Mouse (Mus musculus) midbrain, embryonic 16.5 days (tissue): Measurements from ENCODE around the gene Pwp2. TPM values are rescaled to one million over a fixed set of nuclear protein-coding genes. Genes with fewer than 3 reads are reported as not detected.
A peak's percentile ranks its signal among the peaks of the same experiment; 100 is the strongest.

ENCODE experiments used
- ATAC-seq: fragments of 200-750 bp; cut with Nextera tagmentation; 2 replicates; pipeline ENCODE4 v1.8.0; 2017; ENCODE audit warnings: moderate TSS enrichment
- H3K27ac ChIP-seq: fragments of 300-500 bp; sonication (generic); 2 replicates; pipeline ENCODE4 v1.5.1; 2014; ENCODE audit warnings: mild to moderate bottlenecking, low read length, mixed read lengths
- H3K27me3 ChIP-seq: fragments of 300-500 bp; sonication (generic); 2 replicates; pipeline ENCODE4 v1.6.1; 2014; ENCODE audit warnings: low read depth, low read length, mixed read lengths; ENCODE audit not compliant: control insufficient read depth, insufficient read depth
- H3K36me3 ChIP-seq: fragments of 300-500 bp; sonication (generic); 2 replicates; pipeline ENCODE4 v1.6.1; 2014; ENCODE audit warnings: mild to moderate bottlenecking, low read length, moderate library complexity, mixed read lengths; ENCODE audit not compliant: control insufficient read depth, insufficient read depth
- H3K4me1 ChIP-seq: fragments of 300-500 bp; sonication (generic); 2 replicates; pipeline ENCODE4 v1.6.1; 2014; ENCODE audit warnings: mild to moderate bottlenecking, low read length, mixed read lengths; ENCODE audit not compliant: control insufficient read depth, insufficient read depth
- H3K4me2 ChIP-seq: fragments of 300-500 bp; sonication (generic); 2 replicates; pipeline ENCODE4 v1.6.1; 2014; ENCODE audit warnings: mild to moderate bottlenecking, low read length, mixed read lengths
- H3K4me3 ChIP-seq: fragments of 300-500 bp; sonication (generic); 2 replicates; pipeline ENCODE4 v1.5.1; 2014; ENCODE audit warnings: low read depth, mild to moderate bottlenecking, low read length, moderate library complexity, mixed read lengths
- H3K9ac ChIP-seq: fragments of 300-500 bp; sonication (generic); 2 replicates; pipeline ENCODE4 v1.6.1; 2014; ENCODE audit warnings: low read depth, low read length, mixed read lengths
- H3K9me3 ChIP-seq: fragments of 300-500 bp; sonication (generic); replicated peaks from 2 replicates; pipeline ENCODE4 v1.6.1; 2014; ENCODE audit warnings: mild to moderate bottlenecking, low read length, mixed read lengths; ENCODE audit not compliant: control insufficient read depth, poor library complexity, severe bottlenecking
- WGBS: fragments of 180-500 bp; shearing (Covaris S2); extraction: QIAGEN DNeasy Blood & Tissue Kit; methylation state at CpG from one replicate; pipeline ENCODE4 v1.1.7; 2014; 5-methylcytosine and 5-hydroxymethylcytosine counted together
- polyA plus RNA-seq: library from polyadenylated mRNA; unstranded; fragments of >200 nt; fragmentation: Nextera tagmentation; extraction: Ambion mirVana; gene quantifications from 2 replicates; pipeline ENCODE4 v1.2.1, GENCODE M21; 2015

Gene Pwp2
- polyA plus RNA-seq, 1 experiment from 2014 or later: 19.0 TPM

GRCm38 (mm10) chr10:78167775-78168174 is 17.2 kb downstream of the Pwp2 start:
- Histone ChIP-seq H3K36me3 (peaks cover 33% of the 10 kb centered on the region), H3K4me2 (no peak overlapping the region), H3K27me3 (no peaks in the 10 kb centered on the region), H3K27ac (no peak overlapping the region), H3K9me3 (no peaks in the 10 kb centered on the region), H3K9ac (no peak overlapping the region), H3K4me1 (peaks cover 17% of the 10 kb centered on the region), H3K4me3 (no peak overlapping the region)
- no peak for ATAC-seq

GRCm38 (mm10) chr10:78167333-78167732 is 17.6 kb downstream of the Pwp2 start:
- no peak overlapping the region for H3K4me3 ChIP-seq
- H3K4me2 ChIP-seq: no peak overlapping the region
- WGBS: 85% methylated on average over 7 of the region's 7 CpGs
- peaks cover 33% of the 10 kb centered on the region for H3K36me3 ChIP-seq
- 0 out of 2 replicates have a peak overlapping the region, but pooled peaks have one; percentile 18 for H3K9ac ChIP-seq
- H3K9me3 ChIP-seq: no peaks in the 10 kb centered on the region
- no peak overlapping the region for H3K27ac ChIP-seq
- no peak for ATAC-seq
- no peaks in the 10 kb centered on the region for H3K27me3 ChIP-seq
- H3K4me1 ChIP-seq: peaks cover 17% of the 10 kb centered on the region

- ATAC-seq: no peak
- H3K4me2 ChIP-seq: no peak overlapping the region
- H3K9ac ChIP-seq: no peak overlapping the region
- H3K4me1 ChIP-seq: peaks cover 16% of the 10 kb centered on the region
- H3K27me3 ChIP-seq: no peaks in the 10 kb centered on the region
- H3K4me3 ChIP-seq: no peak overlapping the region
- H3K27ac ChIP-seq: no peak overlapping the region
- 93% methylated on average over 21 of the region's 21 CpGs for WGBS
- H3K9me3 ChIP-seq: no peaks in the 10 kb centered on the region
- H3K36me3 ChIP-seq: peaks cover 27% of the 10 kb centered on the region
These were observed 19.5 kb downstream of the Pwp2 start for GRCm38 (mm10) chr10:78165256-78166005.

- H3K27ac ChIP-seq: no peak overlapping the region
- no peak overlapping the region for H3K4me3 ChIP-seq
- H3K9ac ChIP-seq: no peak overlapping the region
- no peaks in the 10 kb centered on the region for H3K27me3 ChIP-seq
- no peak overlapping the region for H3K4me2 ChIP-seq
- H3K4me1 ChIP-seq: peaks cover 11% of the 10 kb centered on the region
- H3K36me3 ChIP-seq: peaks cover 28% of the 10 kb centered on the region
- H3K9me3 ChIP-seq: no peaks in the 10 kb centered on the region
- ATAC-seq: no peak
- WGBS: 93% methylated on average over 12 of the region's 12 CpGs
These were observed 20.2 kb downstream of the Pwp2 start for GRCm38 (mm10) chr10:78164786-78165185.

GRCm38 (mm10) chr10:78163923-78164322 is 21.0 kb downstream of the Pwp2 start:
- 40% methylated on average over 4 of the region's 4 CpGs for WGBS
- Histone ChIP-seq H3K36me3 (peaks cover 28% of the 10 kb centered on the region), H3K27me3 (no peaks in the 10 kb centered on the region), H3K9ac (no peak overlapping the region), H3K27ac (no peak overlapping the region), H3K4me2 (no peak overlapping the region), H3K4me3 (no peak overlapping the region), H3K9me3 (no peaks in the 10 kb centered on the region), H3K4me1 (peaks cover 15% of the 10 kb centered on the region)
- ATAC-seq: no peak

- Histone ChIP-seq H3K36me3 (peaks cover 28% of the 10 kb centered on the region), H3K4me2 (no peak overlapping the region), H3K9me3 (no peaks in the 10 kb centered on the region), H3K4me1 (peaks cover 8% of the 10 kb centered on the region), H3K27me3 (no peaks in the 10 kb centered on the region), H3K27ac (no peak overlapping the region), H3K9ac (no peak overlapping the region), H3K4me3 (no peak overlapping the region)
- ATAC-seq: no peak
- WGBS: 96% methylated on average over 9 of the region's 9 CpGs
These were observed 21.7 kb downstream of the Pwp2 start for GRCm38 (mm10) chr10:78163241-78163640.

GRCm38 (mm10) chr10:78162646-78163045 is 22.3 kb downstream of the Pwp2 start:
- H3K27me3 ChIP-seq: no peaks in the 10 kb centered on the region
- H3K27ac ChIP-seq: no peak overlapping the region
- H3K9ac ChIP-seq: no peak overlapping the region
- peaks cover 7% of the 10 kb centered on the region for H3K4me1 ChIP-seq
- peaks cover 28% of the 10 kb centered on the region for H3K36me3 ChIP-seq
- H3K4me2 ChIP-seq: no peak overlapping the region
- WGBS: 96% methylated on average over 12 of the region's 12 CpGs
- ATAC-seq: no peak
- H3K4me3 ChIP-seq: no peak overlapping the region
- no peaks in the 10 kb centered on the region for H3K9me3 ChIP-seq

GRCm38 (mm10) chr10:78161096-78161495 is 23.9 kb downstream of the Pwp2 start:
- Histone ChIP-seq H3K4me3 (no peak overlapping the region), H3K4me2 (no peak overlapping the region), H3K27ac (no peak overlapping the region), H3K4me1 (peaks cover 7% of the 10 kb centered on the region), H3K36me3 (peaks cover 23% of the 10 kb centered on the region; the same call in 1 of the 2 replicates), H3K9me3 (no peaks in the 10 kb centered on the region), H3K27me3 (no peaks in the 10 kb centered on the region), H3K9ac (no peak overlapping the region)
- WGBS: 87% methylated on average over 8 of the region's 8 CpGs
- no peak for ATAC-seq

GRCm38 (mm10) chr10:78160369-78161095 is 24.4 kb downstream of the Pwp2 start:
- H3K27ac ChIP-seq: no peak overlapping the region
- H3K9ac ChIP-seq: no peak overlapping the region
- no peak overlapping the region for H3K4me2 ChIP-seq
- H3K9me3 ChIP-seq: no peaks in the 10 kb centered on the region
- no peaks in the 10 kb centered on the region for H3K27me3 ChIP-seq
- 87% methylated on average over 16 of the region's 16 CpGs for WGBS
- H3K4me3 ChIP-seq: no peak overlapping the region
- peaks cover 17% of the 10 kb centered on the region; the same call in 1 of the 2 replicates for H3K36me3 ChIP-seq
- peaks cover 7% of the 10 kb centered on the region for H3K4me1 ChIP-seq
- peak; percentile 13; the same call in 1 of the 2 replicates for ATAC-seq
